Comparison of ENCODE assay signal across 13 mouse cellular contexts in the genomic region with DNA sequence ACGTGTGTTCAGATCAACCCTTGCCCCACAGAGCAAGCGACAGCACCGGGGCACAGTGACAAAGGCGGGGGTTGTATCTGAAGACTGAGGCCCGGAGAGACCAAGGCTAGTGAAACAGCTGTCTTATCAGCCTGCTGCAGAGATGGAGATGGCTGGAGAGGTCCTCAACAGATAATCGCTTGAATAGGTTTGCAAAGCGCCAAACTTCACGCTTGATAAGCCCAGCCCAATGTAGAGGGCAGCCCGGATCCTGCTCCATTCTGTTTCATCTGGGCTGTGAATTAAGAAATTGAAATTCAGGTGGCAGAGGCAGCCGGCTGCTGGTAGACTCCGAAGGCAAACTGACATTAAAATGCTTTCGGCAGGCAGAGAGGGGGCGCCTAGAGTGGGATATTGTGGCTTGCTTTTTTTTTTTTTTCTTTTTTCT. TPM values are rescaled to one million over a fixed set of nuclear protein-coding genes. Genes with fewer than 3 reads are reported as not detected.
DNase-seq lines count a peak whose midpoint lies in the region; ATAC-seq lines count a peak whose summit lies in the region.
"Had no signal": no experiment of that assay in that cellular context is flagged by ENCODE, and none has a peak within 500 bp of the region (broad histone marks: within the 10 kb centered on the region; RNA-seq: fewer than 3 reads in every experiment).

No protein-coding gene starts in this region.

- peak overlapping the region; percentile 79 for H3K4me2 ChIP-seq in forebrain, embryonic 14.5 days (ENCODE audit: low read length)

- H3K27ac ChIP-seq in forebrain, embryonic 14.5 days (ENCODE audit: low read depth, low read length), result no peak overlapping the region; the same call in 1 of the 2 replicates
- peak overlapping the region; percentile 75 for H3K27ac ChIP-seq in midbrain, embryonic 10.5 days (replicated peaks)

- 0 out of 2 replicates have a peak, but pooled peaks have one; percentile 1 for ATAC-seq in forebrain, embryonic 14.5 days
- ATAC-seq in activated CD4-positive, CD25-positive, alpha-beta regulatory T cell, adult 4 months, result no peak
- no peak for ATAC-seq in erythroid progenitor cell, adult 5-6 weeks (replicated peaks; ENCODE audit: low FRiP score, poor library complexity, severe bottlenecking)
- ATAC-seq: intestine, embryonic 16.5 days; lung, postnatal 0 days had no signal

- WGBS in forebrain, embryonic 14.5 days, result 1% methylated on average over 13 of the region's 13 CpGs
- WGBS in midbrain, embryonic 10.5 days, result under 1% methylated on average over 13 of the region's 13 CpGs

- H3K9ac ChIP-seq in forebrain, embryonic 14.5 days (ENCODE audit: low read length), result peak overlapping the region; percentile 55

- peak; percentile 33 to 39 for DNase-seq in right cerebral cortex, postnatal 10 days (ENCODE audit: low spot score in 2 of 2)
- DNase-seq in right cerebral cortex, postnatal 25 days, result no peak
- peak; percentile 69 for DNase-seq in forebrain, embryonic 14.5 days (ENCODE audit: low spot score)
- DNase-seq in midbrain, embryonic 10.5 days (ENCODE audit: low spot score), result peak; percentile 49
- DNase-seq in retina, embryonic 14.5 days (ENCODE audit: low spot score), result peak; percentile 41
- DNase-seq in layer of hippocampus, adult 9-11 months, result no peak
- DNase-seq: cerebellum, adult 18-20 months; thymus, postnatal 25 days had no signal

- no peaks in the 10 kb centered on the region for H3K27me3 ChIP-seq in forebrain, embryonic 14.5 days (replicated peaks; ENCODE audit: control insufficient read depth, insufficient read depth, low read length)
- peaks cover 30% of the 10 kb centered on the region for H3K27me3 ChIP-seq in midbrain, embryonic 10.5 days (ENCODE audit: low read depth, poor library complexity, severe bottlenecking)

- no peaks in the 10 kb centered on the region for H3K36me3 ChIP-seq in forebrain, embryonic 14.5 days (ENCODE audit: control insufficient read depth, insufficient read depth, low read length)
- no peaks in the 10 kb centered on the region for H3K36me3 ChIP-seq in midbrain, embryonic 10.5 days

- no peaks in the 10 kb centered on the region for H3K9me3 ChIP-seq in forebrain, embryonic 14.5 days (replicated peaks; ENCODE audit: control insufficient read depth, low read length)
- no peaks in the 10 kb centered on the region for H3K9me3 ChIP-seq in midbrain, embryonic 10.5 days (replicated peaks)

- peak overlapping the region; percentile 31 for H3K4me3 ChIP-seq in forebrain, embryonic 14.5 days (ENCODE audit: low read depth, low read length)
- H3K4me3 ChIP-seq in midbrain, embryonic 10.5 days, result peak overlapping the region; percentile 53

- peaks cover 5% of the 10 kb centered on the region for H3K4me1 ChIP-seq in forebrain, embryonic 14.5 days (ENCODE audit: control insufficient read depth, insufficient read depth, low read length)
- peaks cover 38% of the 10 kb centered on the region for H3K4me1 ChIP-seq in midbrain, embryonic 10.5 days

RNA-seq across cellular contexts. Expression of gene Elavl2, which starts 19.4 kb away (rescaled TPM):
- polyA plus RNA-seq in forebrain, embryonic 14.5 days (2014; fragmentation: Nextera tagmentation; extraction: Ambion mirVana), result 134 and 140 TPM in 2 replicates
- 39.7 and 56.0 TPM in 2 replicates for polyA plus RNA-seq in midbrain, embryonic 10.5 days (2016; fragmentation: Nextera tagmentation; extraction: Ambion mirVana)
- polyA plus RNA-seq in activated CD4-positive, CD25-positive, alpha-beta regulatory T cell, adult 4 months (2017; shearing (Covaris generic)), result under 1 TPM; 0.14 to 0.48 TPM
- total RNA-seq in erythroid progenitor cell, adult 5-6 weeks (2015; ENCODE audit: low replicate concordance), result not detected in 2 replicates
- not detected in 2 replicates for total RNA-seq in erythroid progenitor cell, adult 5-6 weeks (2017; ENCODE audit: low replicate concordance)
- polyA plus RNA-seq: spleen, adult 2 months had no signal

Comparison
In these comparisons a context has a peak if more than half of its experiments do, and no peak if none do; other contexts are left out.
1. DNase-seq: peak in right cerebral cortex, postnatal 10 days (2 of 2), forebrain, embryonic 14.5 days (single experiment), midbrain, embryonic 10.5 days (single experiment) and retina, embryonic 14.5 days (single experiment); none in right cerebral cortex, postnatal 25 days (single experiment) and layer of hippocampus, adult 9-11 months (single experiment).
2. RNA of gene Elavl2, which starts 19.4 kb away (polyA plus RNA-seq): 134 to 140 TPM in forebrain, embryonic 14.5 days and 39.7 to 56.0 TPM in midbrain, embryonic 10.5 days; 0.14 to 0.48 TPM in activated CD4-positive, CD25-positive, alpha-beta regulatory T cell, adult 4 months; every median in the first group is over 10 times any median in the second.